Mouse (Mus musculus) megakaryocyte, embryonic 14.5 days (primary cell): ENCODE data around the gene Lgr6.

Source experiments
- FLI1 ChIP-seq: IDR thresholded peaks from 2 replicates; pipeline ENCODE4 v1.6.1; 2012; ENCODE audit warnings: low read length, inconsistent platforms, mixed read lengths
- GATA1 ChIP-seq: IDR thresholded peaks from 3 replicates; pipeline ENCODE4 v1.6.1; 2012; ENCODE audit warnings: mixed read lengths, low read length, inconsistent platforms, borderline replicate concordance

DNA sequence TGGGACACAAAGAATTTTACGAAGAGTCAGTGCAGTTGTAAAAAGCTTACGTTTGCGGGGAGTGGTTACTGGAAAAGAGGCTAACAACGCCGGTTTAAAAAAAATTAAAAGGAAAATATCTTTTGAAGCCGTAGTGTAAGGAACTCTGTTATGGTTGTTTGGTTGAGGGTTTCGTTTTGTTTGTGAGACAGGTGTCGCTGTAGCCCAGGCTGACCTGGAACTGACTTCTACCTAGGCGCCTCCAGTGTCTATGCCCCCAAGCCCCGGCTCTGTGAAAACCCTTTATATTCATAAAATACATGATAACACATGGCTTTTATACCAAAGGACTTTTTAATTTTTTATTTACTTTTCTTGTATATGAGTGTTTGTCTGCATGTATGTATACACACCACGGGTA is 142.3 kb downstream of the Lgr6 start:
- no peak for TF ChIP-seq GATA1
- no peak for TF ChIP-seq FLI1
